Mouse (Mus musculus) kidney, adult 9 months (tissue): ENCODE measurements around the gene Kcng1.

ENCODE experiments used
- DNase-seq: peaks from one replicate; pipeline ENCODE4 v3.0.0; 2022

The Kcng1 gene

GRCm38 (mm10) chr2:168281582-168281981, at the start of gene Kcng1:
TSS of gene Kcng1 (minus strand) at chr2:168281736.
- no peak for DNase-seq

GRCm38 (mm10) chr2:168330421-168331070, 49.0 kb upstream of the Kcng1 start:
- no peak for DNase-seq

- no peak for DNase-seq
Observed at GRCm38 (mm10) chr2:168321716-168322374, 40.3 kb upstream of the Kcng1 start.

GRCm38 (mm10) chr2:168320388-168321182, 39.0 kb upstream of the Kcng1 start:
- no peak for DNase-seq

GRCm38 (mm10) chr2:168314646-168315446, 33.3 kb upstream of the Kcng1 start:
- peak; percentile 42 for DNase-seq

GRCm38 (mm10) chr2:168312504-168312903, 31.0 kb upstream of the Kcng1 start:
- DNase-seq = no peak

GRCm38 (mm10) chr2:168311006-168311405, 29.5 kb upstream of the Kcng1 start:
- DNase-seq = no peak

- DNase-seq = no peak
Observed at GRCm38 (mm10) chr2:168308916-168309315, 27.4 kb upstream of the Kcng1 start.

- no peak for DNase-seq
Observed at GRCm38 (mm10) chr2:168299650-168300049, 18.1 kb upstream of the Kcng1 start.

GRCm38 (mm10) chr2:168296530-168296929, 15.0 kb upstream of the Kcng1 start:
- DNase-seq = no peak

- no peak for DNase-seq
Observed at GRCm38 (mm10) chr2:168292521-168292920, 11.0 kb upstream of the Kcng1 start.

- DNase-seq = no peak
Observed at GRCm38 (mm10) chr2:168292041-168292440, 10.5 kb upstream of the Kcng1 start.

GRCm38 (mm10) chr2:168289851-168290250, 8.3 kb upstream of the Kcng1 start:
- DNase-seq = no peak

- DNase-seq = no peak
Observed at GRCm38 (mm10) chr2:168289016-168289415, 7.5 kb upstream of the Kcng1 start.

GRCm38 (mm10) chr2:168286987-168287386, 5.5 kb upstream of the Kcng1 start:
- DNase-seq = no peak

- no peak for DNase-seq
Observed at GRCm38 (mm10) chr2:168285143-168285542, 3.6 kb upstream of the Kcng1 start.

GRCm38 (mm10) chr2:168280729-168281581, 581 bp downstream of the Kcng1 start:
- peak; percentile 41 for DNase-seq

GRCm38 (mm10) chr2:168274374-168274935, 7.1 kb downstream of the Kcng1 start:
- peak; percentile 57 for DNase-seq

GRCm38 (mm10) chr2:168273387-168273786, 8.1 kb downstream of the Kcng1 start:
- no peak for DNase-seq

GRCm38 (mm10) chr2:168268033-168268432, 13.5 kb downstream of the Kcng1 start:
- no peak for DNase-seq

GRCm38 (mm10) chr2:168260900-168261299, 20.6 kb downstream of the Kcng1 start:
- DNase-seq = no peak

GRCm38 (mm10) chr2:168260124-168260523, 21.4 kb downstream of the Kcng1 start:
- no peak for DNase-seq
